Mouse (Mus musculus) small intestine, adult 2 months (tissue): ENCODE data around the gene Pld5. TPM values are rescaled to one million over a fixed set of nuclear protein-coding genes. Genes with fewer than 3 reads are reported as not detected.

Experiments used
- H3K27ac ChIP-seq: fragments of 200-500 bp; 2 replicates; pipeline ENCODE4 v1.5.1; 2012; ENCODE audit warnings: low read depth, low read length, control low read depth, inconsistent platforms; ENCODE audit not compliant: insufficient read depth
- H3K27me3 ChIP-seq: fragments of 200-500 bp; 2 replicates; pipeline ENCODE4 v1.6.1; 2012; ENCODE audit warnings: mild to moderate bottlenecking, moderate library complexity, low read length, inconsistent platforms; ENCODE audit not compliant: control insufficient read depth, insufficient read depth
- H3K36me3 ChIP-seq: fragments of 200-500 bp; 2 replicates; pipeline ENCODE4 v1.6.1; 2012; ENCODE audit warnings: mild to moderate bottlenecking, low read length, control low read depth, inconsistent platforms; ENCODE audit not compliant: control insufficient read depth, insufficient read depth
- H3K4me1 ChIP-seq: fragments of 200-500 bp; 2 replicates; pipeline ENCODE4 v1.6.1; 2012; ENCODE audit warnings: low read length, inconsistent platforms, mixed read lengths; ENCODE audit not compliant: control insufficient read depth, insufficient read depth, insufficient read length
- H3K4me3 ChIP-seq: fragments of 200-500 bp; 2 replicates; pipeline ENCODE4 v1.5.1; 2012; ENCODE audit warnings: low read depth, mild to moderate bottlenecking, control low read depth, inconsistent platforms, low read length, moderate library complexity
- CTCF ChIP-seq: fragments of 200-500 bp; IDR thresholded peaks from 2 replicates; pipeline ENCODE4 v1.5.1; 2012; ENCODE audit warnings: low read depth, mild to moderate bottlenecking, control low read depth, inconsistent platforms, low read length, moderate library complexity, mixed read lengths; ENCODE audit not compliant: insufficient replicate concordance, insufficient read length; ENCODE audit errors: extremely low read depth
- POLR2A ChIP-seq: fragments of 200-500 bp; IDR thresholded peaks from 2 replicates; pipeline ENCODE4 v1.6.1; 2012; ENCODE audit warnings: low read depth, mild to moderate bottlenecking, control low read depth, inconsistent platforms, low read length, moderate library complexity
- WGBS: fragments of 180-500 bp; shearing (Covaris S2); methylation state at CpG from one replicate; pipeline ENCODE4 v1.1.7; 2018; 5-methylcytosine and 5-hydroxymethylcytosine counted together
- polyA plus RNA-seq: library from polyadenylated mRNA; depleted of rRNA; stranded (reverse); fragments of >200 nt; gene quantifications from 2 replicates; pipeline ENCODE4 v1.2.3, GENCODE M21; 2012; rRNA removed

Gene Pld5
- 0.04 and 0.11 TPM in 2 replicates for polyA plus RNA-seq

- Histone ChIP-seq H3K4me3 (peak within 1 kb of the TSS; percentile 38), H3K4me1 (peaks cover 7% of the 10 kb centered on the region), H3K36me3 (no peaks in the 10 kb centered on the region), H3K27me3 (peaks cover 15% of the 10 kb centered on the region; the same call in 1 of the 2 replicates), H3K27ac (no peak within 1 kb of the TSS)
- TF ChIP-seq POLR2A (no peak), CTCF (no peak)
- WGBS = 2% methylated on average over 79 of the region's 86 CpGs
Observed at GRCm38 (mm10) chr1:176274667-176275610, at the start of gene Pld5. Pld5 (minus strand) TSS chr1:176275312.

GRCm38 (mm10) chr1:176315063-176315462 is 40.0 kb upstream of the Pld5 start:
- no peaks in the 10 kb centered on the region for H3K36me3 ChIP-seq
- no peak overlapping the region for H3K4me3 ChIP-seq
- H3K4me1 ChIP-seq = 0 out of 2 replicates have a peak, but pooled peaks cover 1% of the 10 kb centered on the region
- TF ChIP-seq POLR2A = no peak
- no peak for TF ChIP-seq CTCF
- WGBS = 85% methylated on average over 2 of the region's 2 CpGs
- H3K27me3 ChIP-seq = no peaks in the 10 kb centered on the region
- no peak overlapping the region for H3K27ac ChIP-seq

GRCm38 (mm10) chr1:176310174-176310573 is 35.1 kb upstream of the Pld5 start:
- no peaks in the 10 kb centered on the region for H3K27me3 ChIP-seq
- H3K4me3 ChIP-seq = no peak overlapping the region
- 69% methylated on average over 3 of the region's 3 CpGs for WGBS
- H3K4me1 ChIP-seq = no peaks in the 10 kb centered on the region
- no peak overlapping the region for H3K27ac ChIP-seq
- no peaks in the 10 kb centered on the region for H3K36me3 ChIP-seq
- no peak for TF ChIP-seq CTCF
- TF ChIP-seq POLR2A = no peak

- Histone ChIP-seq H3K27ac (no peak overlapping the region), H3K36me3 (no peaks in the 10 kb centered on the region), H3K4me1 (no peaks in the 10 kb centered on the region), H3K27me3 (no peaks in the 10 kb centered on the region), H3K4me3 (no peak overlapping the region)
- 46% methylated on average over 5 of the region's 5 CpGs for WGBS
- TF ChIP-seq CTCF = no peak
- no peak for TF ChIP-seq POLR2A
Observed at GRCm38 (mm10) chr1:176289396-176289795, 14.3 kb upstream of the Pld5 start.

- TF ChIP-seq CTCF (no peak), POLR2A (no peak)
- WGBS = 14% methylated on average over 11 of the region's 11 CpGs
- Histone ChIP-seq H3K27me3 (peaks cover 15% of the 10 kb centered on the region; the same call in 1 of the 2 replicates), H3K4me1 (peaks cover 7% of the 10 kb centered on the region), H3K27ac (no peak overlapping the region), H3K4me3 (peak overlapping the region; percentile 38), H3K36me3 (no peaks in the 10 kb centered on the region)
Observed at GRCm38 (mm10) chr1:176275611-176275980, 484 bp upstream of the Pld5 start.

- H3K27me3 ChIP-seq = no peaks in the 10 kb centered on the region
- H3K4me3 ChIP-seq = no peak overlapping the region
- WGBS = 74% methylated on average over 5 of the region's 5 CpGs
- H3K36me3 ChIP-seq = no peaks in the 10 kb centered on the region
- no peak overlapping the region for H3K27ac ChIP-seq
- TF ChIP-seq CTCF (no peak), POLR2A (no peak)
- H3K4me1 ChIP-seq = no peaks in the 10 kb centered on the region
Observed at GRCm38 (mm10) chr1:176248717-176249030, 26.4 kb downstream of the Pld5 start.

- H3K27ac ChIP-seq = no peak overlapping the region
- H3K36me3 ChIP-seq = no peaks in the 10 kb centered on the region
- no peaks in the 10 kb centered on the region for H3K27me3 ChIP-seq
- no peaks in the 10 kb centered on the region for H3K4me1 ChIP-seq
- no peak overlapping the region for H3K4me3 ChIP-seq
- WGBS = 84% methylated on average over 9 of the region's 9 CpGs
- no peak for TF ChIP-seq POLR2A
- TF ChIP-seq CTCF = no peak
Observed at GRCm38 (mm10) chr1:176247885-176248716, 27.0 kb downstream of the Pld5 start.
